Mouse (Mus musculus) spleen, adult 2 months (tissue): Measurements from ENCODE around the gene Wdsub1.

Experiments used
- CTCF ChIP-seq: fragments of 200-500 bp; IDR thresholded peaks from 2 replicates; pipeline ENCODE4 v1.5.1; 2011; ENCODE audit warnings: mild to moderate bottlenecking, inconsistent platforms; ENCODE audit not compliant: insufficient read depth, insufficient read length, insufficient replicate concordance; ENCODE audit errors: extremely low read depth
- POLR2A ChIP-seq: fragments of 200-500 bp; IDR thresholded peaks from 2 replicates; pipeline ENCODE4 v1.6.1; 2011; ENCODE audit warnings: low read depth, low read length, inconsistent platforms

DNA sequence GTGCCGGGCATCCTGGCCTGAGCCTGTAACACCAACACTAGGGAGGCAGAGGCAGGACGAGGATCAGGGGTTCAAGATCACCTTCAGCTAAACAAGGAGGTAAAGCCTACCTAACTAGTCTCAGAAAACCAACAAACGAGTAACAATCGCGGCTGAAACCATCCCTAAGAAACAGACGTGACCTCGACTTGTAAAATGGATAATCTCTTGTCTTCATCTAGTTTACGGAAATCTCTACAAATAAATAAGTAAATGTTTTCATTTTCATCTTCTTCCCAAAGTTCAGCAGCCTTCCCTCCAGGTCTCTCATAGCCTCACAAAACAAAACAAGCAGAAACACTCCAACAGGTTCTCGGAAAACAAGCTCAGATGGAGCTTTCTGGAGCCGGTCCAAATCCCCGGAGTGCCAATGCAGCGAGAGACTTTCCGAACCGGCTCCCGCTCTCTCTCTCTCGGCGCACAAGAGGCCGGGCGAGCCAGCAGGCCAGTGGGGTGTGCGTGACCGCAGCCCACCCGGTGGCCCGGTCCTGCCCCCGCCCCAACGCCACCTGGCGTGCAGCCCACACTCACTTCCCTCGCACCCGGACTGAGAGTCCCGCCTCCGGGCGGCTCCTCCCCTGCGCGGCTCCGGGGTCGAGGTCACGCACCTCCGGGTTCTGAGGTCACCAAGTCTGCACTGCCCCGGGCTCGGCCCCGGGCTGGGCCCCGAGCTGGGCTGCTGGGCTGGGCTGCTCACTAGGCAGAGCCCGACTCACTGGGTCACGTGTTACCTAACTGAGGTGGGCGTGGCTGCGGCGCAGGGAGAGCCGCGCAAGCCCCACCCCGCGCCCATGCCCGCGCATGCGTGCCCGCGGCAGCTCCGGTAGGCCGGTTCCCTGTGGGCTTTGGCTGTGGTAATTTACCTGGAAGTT, at the start of gene Wdsub1:
- TF ChIP-seq CTCF = no peak
- TF ChIP-seq POLR2A = no peak
